Mouse (Mus musculus): Measurements from ENCODE around the gene Srsf11. TPM values are rescaled to one million over a fixed set of nuclear protein-coding genes. Genes with fewer than 3 reads are reported as not detected.
A peak's percentile ranks its signal among the peaks of the same experiment; 100 is the strongest.

Srsf11 gene
- polyA plus RNA-seq, 1 experiment = 175 TPM

DNA sequence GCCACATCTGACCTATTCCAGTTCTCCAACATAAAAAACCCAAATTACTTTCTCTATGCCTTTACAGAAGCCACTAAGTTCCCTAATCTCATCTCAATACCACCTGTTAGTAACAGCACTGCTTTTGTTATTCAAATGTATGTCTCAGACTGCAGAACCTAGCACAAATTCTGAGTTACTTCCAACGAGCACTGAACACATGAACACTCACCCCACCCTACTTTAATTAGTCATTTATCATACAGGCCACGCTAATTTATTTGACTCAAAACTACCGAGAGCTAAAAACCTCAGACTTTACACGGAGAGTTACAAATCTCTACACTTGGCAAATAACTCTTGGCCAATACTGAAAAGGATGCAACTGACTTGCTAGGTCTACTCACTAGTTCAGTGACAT, 4.3 kb downstream of the Srsf11 start:
- TF ChIP-seq CTCF (IDR thresholded peaks at IDR 0.05; ENCODE audit: extremely low read depth, insufficient read length, insufficient replicate concordance, low read depth, low read length) (no peak), POLR2A (IDR thresholded peaks at IDR 0.05; ENCODE audit: low read depth, low read length) (no peak)
- Histone ChIP-seq H3K27ac (ENCODE audit: insufficient read depth, low read depth, low read length) (peak overlapping the region; percentile 89), H3K36me3 (ENCODE audit: control insufficient read depth, insufficient read depth, low read length) (peaks cover 2% of the 10 kb centered on the region), H3K4me1 (ENCODE audit: control insufficient read depth, insufficient read depth, insufficient read length, low read length) (0 out of 2 replicates have a peak, but pooled peaks cover 2% of the 10 kb centered on the region), H3K27me3 (ENCODE audit: control insufficient read depth, insufficient read depth, low read length) (no peaks in the 10 kb centered on the region), H3K4me3 (ENCODE audit: low read depth, low read length) (no peak overlapping the region; the same call in 1 of the 2 replicates)
- WGBS = under 1% methylated on average over 4 of the region's 4 CpGs

GRCm38 (mm10) chr3:158031371-158031925, 5.0 kb downstream of the Srsf11 start:
- 0 out of 2 replicates have a peak, but pooled peaks cover 2% of the 10 kb centered on the region for H3K4me1 ChIP-seq (ENCODE audit: control insufficient read depth, insufficient read depth, insufficient read length, low read length)
- H3K27me3 ChIP-seq (ENCODE audit: control insufficient read depth, insufficient read depth, low read length) = no peaks in the 10 kb centered on the region
- H3K4me3 ChIP-seq (ENCODE audit: low read depth, low read length) = peak overlapping the region; percentile 99
- under 1% methylated on average over 61 of the region's 61 CpGs for WGBS
- TF ChIP-seq CTCF (IDR thresholded peaks at IDR 0.05; ENCODE audit: extremely low read depth, insufficient read length, insufficient replicate concordance, low read depth, low read length) = no peak
- TF ChIP-seq POLR2A (IDR thresholded peaks at IDR 0.05; ENCODE audit: low read depth, low read length) = peak; percentile 64; the same call in 1 of the 2 replicates
- peak overlapping the region; percentile 89 for H3K27ac ChIP-seq (ENCODE audit: insufficient read depth, low read depth, low read length)
- H3K36me3 ChIP-seq (ENCODE audit: control insufficient read depth, insufficient read depth, low read length) = peaks cover 5% of the 10 kb centered on the region

DNA sequence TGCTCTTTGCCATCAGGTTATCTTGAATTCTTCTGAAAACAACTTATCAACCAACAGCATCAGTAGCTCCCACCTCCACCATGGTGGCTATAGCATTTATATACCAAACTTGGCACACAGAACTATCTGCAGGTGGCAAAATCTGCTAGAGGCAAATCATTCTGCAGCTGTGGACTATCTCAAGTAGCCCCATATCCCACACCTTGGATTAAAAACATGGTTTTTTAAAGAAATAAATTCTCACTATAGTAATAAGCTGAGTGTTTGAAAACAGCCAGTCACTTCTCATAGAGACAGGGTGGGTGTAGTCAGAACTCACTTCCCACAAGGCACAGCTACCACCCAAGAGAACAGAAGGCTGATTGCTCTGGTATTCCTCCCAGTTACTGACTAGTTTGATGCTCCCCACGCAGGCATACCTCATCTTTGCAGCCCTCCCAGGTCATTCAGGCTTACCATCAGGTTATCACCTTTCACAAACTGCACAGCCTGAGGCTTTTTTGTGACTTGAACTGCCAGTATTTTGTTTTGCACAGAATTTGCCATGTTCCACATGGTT, 26.6 kb downstream of the Srsf11 start:
- WGBS = 49% methylated on average over 1 of the region's 1 CpGs
- TF ChIP-seq CTCF (IDR thresholded peaks at IDR 0.05; ENCODE audit: extremely low read depth, insufficient read length, insufficient replicate concordance, low read depth, low read length) (no peak), POLR2A (IDR thresholded peaks at IDR 0.05; ENCODE audit: low read depth, low read length) (no peak)
- no peak overlapping the region for H3K4me3 ChIP-seq (ENCODE audit: low read depth, low read length)
- no peaks in the 10 kb centered on the region for H3K4me1 ChIP-seq (ENCODE audit: control insufficient read depth, insufficient read depth, insufficient read length, low read length)
- no peak overlapping the region for H3K27ac ChIP-seq (ENCODE audit: insufficient read depth, low read depth, low read length)
- peaks cover 48% of the 10 kb centered on the region for H3K36me3 ChIP-seq (ENCODE audit: control insufficient read depth, insufficient read depth, low read length)
- H3K27me3 ChIP-seq (ENCODE audit: control insufficient read depth, insufficient read depth, low read length) = no peaks in the 10 kb centered on the region

DNA sequence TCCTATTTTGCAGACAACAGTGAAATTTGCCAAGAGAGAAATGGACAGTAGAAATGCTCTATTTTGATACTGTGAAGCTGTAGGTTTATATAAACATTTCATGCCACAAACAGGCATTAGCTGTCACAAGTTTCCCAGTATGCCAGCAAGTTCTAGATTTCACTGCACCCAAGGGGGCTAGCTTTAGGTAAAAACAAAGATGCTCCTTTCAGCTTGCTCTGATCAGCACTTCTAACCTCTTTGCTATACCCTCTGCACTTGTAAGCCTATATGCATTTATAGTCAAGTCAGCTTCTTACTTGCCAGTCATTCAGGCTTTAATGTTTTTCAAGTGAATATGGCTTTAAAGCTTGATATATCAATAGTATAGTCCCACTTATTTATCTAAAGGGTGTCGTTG, 27.8 kb downstream of the Srsf11 start:
- Histone ChIP-seq H3K27me3 (ENCODE audit: control insufficient read depth, insufficient read depth, low read length) (no peaks in the 10 kb centered on the region), H3K27ac (ENCODE audit: insufficient read depth, low read depth, low read length) (no peak overlapping the region), H3K4me1 (ENCODE audit: control insufficient read depth, insufficient read depth, insufficient read length, low read length) (no peaks in the 10 kb centered on the region), H3K36me3 (ENCODE audit: control insufficient read depth, insufficient read depth, low read length) (peaks cover 50% of the 10 kb centered on the region), H3K4me3 (ENCODE audit: low read depth, low read length) (no peak overlapping the region)
- 16% methylated on average over 1 of the region's 1 CpGs for WGBS
- no peak for TF ChIP-seq POLR2A (IDR thresholded peaks at IDR 0.05; ENCODE audit: low read depth, low read length)
- no peak for TF ChIP-seq CTCF (IDR thresholded peaks at IDR 0.05; ENCODE audit: extremely low read depth, insufficient read length, insufficient replicate concordance, low read depth, low read length)

DNA sequence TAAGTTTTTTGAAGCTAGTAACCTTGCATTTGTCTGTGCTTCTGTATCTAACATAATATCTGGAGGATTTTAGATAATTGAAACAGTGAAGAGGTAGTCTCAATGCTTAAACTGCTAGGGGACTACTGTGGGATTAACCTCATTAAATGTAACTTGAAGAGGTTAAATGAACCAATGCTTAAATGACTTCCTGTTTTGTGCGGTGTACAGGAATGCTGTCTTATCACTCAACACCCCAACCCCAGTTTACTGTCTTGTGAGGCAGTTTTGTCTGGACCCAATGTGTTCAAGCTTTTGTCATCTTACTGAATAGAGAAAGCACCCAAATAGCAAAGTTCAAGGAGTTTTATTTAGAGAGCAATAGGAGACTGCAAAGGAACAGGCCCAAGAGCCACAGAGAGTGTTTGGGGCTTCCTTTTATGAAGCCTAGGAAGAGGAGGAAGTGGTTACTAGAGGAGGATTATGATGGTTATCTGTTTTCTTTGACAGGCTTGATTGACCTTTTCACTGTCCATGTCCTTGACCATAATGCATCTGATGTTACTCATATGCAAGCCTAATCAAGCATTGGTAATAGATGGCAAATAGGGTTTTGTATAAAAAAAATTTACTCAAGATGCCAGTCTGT, 37.6 kb downstream of the Srsf11 start:
- Histone ChIP-seq H3K4me3 (ENCODE audit: low read depth, low read length) (no peak overlapping the region), H3K36me3 (ENCODE audit: control insufficient read depth, insufficient read depth, low read length) (peaks cover 36% of the 10 kb centered on the region), H3K27me3 (ENCODE audit: control insufficient read depth, insufficient read depth, low read length) (no peaks in the 10 kb centered on the region), H3K4me1 (ENCODE audit: control insufficient read depth, insufficient read depth, insufficient read length, low read length) (no peaks in the 10 kb centered on the region), H3K27ac (ENCODE audit: insufficient read depth, low read depth, low read length) (no peak overlapping the region)
- TF ChIP-seq POLR2A (IDR thresholded peaks at IDR 0.05; ENCODE audit: low read depth, low read length) = no peak
- TF ChIP-seq CTCF (IDR thresholded peaks at IDR 0.05; ENCODE audit: extremely low read depth, insufficient read length, insufficient replicate concordance, low read depth, low read length) = no peak
- 49% methylated on average over 1 of the region's 1 CpGs for WGBS

- no peak for TF ChIP-seq CTCF (IDR thresholded peaks at IDR 0.05; ENCODE audit: extremely low read depth, insufficient read length, insufficient replicate concordance, low read depth, low read length)
- Histone ChIP-seq H3K27me3 (ENCODE audit: control insufficient read depth, insufficient read depth, low read length) (no peaks in the 10 kb centered on the region), H3K27ac (ENCODE audit: insufficient read depth, low read depth, low read length) (no peak overlapping the region), H3K36me3 (ENCODE audit: control insufficient read depth, insufficient read depth, low read length) (peaks cover 16% of the 10 kb centered on the region), H3K4me3 (ENCODE audit: low read depth, low read length) (no peak overlapping the region), H3K4me1 (ENCODE audit: control insufficient read depth, insufficient read depth, insufficient read length, low read length) (peaks cover 3% of the 10 kb centered on the region; the same call in 1 of the 2 replicates)
- WGBS = 79% methylated on average over 2 of the region's 2 CpGs
These were observed 40.7 kb downstream of the Srsf11 start for GRCm38 (mm10) chr3:157995726-157996125.

DNA sequence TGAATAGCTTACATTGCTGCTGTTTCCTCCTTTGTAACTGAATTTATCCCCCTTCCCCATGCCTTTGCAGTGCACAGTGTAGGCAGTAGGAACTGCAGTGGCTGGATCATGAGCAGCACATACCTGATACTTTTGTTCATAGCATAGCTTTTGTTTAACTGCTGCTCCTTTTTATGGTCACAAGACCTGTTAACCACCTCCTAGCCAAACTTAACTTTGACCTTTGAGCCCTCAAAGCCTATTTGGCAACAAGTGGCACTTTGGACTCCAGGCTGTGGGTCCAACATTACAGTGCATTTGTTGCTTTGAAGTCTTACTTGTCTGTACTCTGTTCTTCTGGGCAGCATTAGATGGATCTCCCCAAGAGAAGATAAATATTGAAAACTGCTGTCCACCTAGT, 43.1 kb downstream of the Srsf11 start:
- H3K27me3 ChIP-seq (ENCODE audit: control insufficient read depth, insufficient read depth, low read length) = no peaks in the 10 kb centered on the region
- H3K4me1 ChIP-seq (ENCODE audit: control insufficient read depth, insufficient read depth, insufficient read length, low read length) = peaks cover 3% of the 10 kb centered on the region; the same call in 1 of the 2 replicates
- 0 out of 2 replicates have a peak overlapping the region, but pooled peaks have one; percentile 1 for H3K27ac ChIP-seq (ENCODE audit: insufficient read depth, low read depth, low read length)
- TF ChIP-seq POLR2A (IDR thresholded peaks at IDR 0.05; ENCODE audit: low read depth, low read length) (no peak), CTCF (IDR thresholded peaks at IDR 0.05; ENCODE audit: extremely low read depth, insufficient read length, insufficient replicate concordance, low read depth, low read length) (no peak)
- H3K4me3 ChIP-seq (ENCODE audit: low read depth, low read length) = no peak overlapping the region
- peaks cover 16% of the 10 kb centered on the region for H3K36me3 ChIP-seq (ENCODE audit: control insufficient read depth, insufficient read depth, low read length)
